Mouse (Mus musculus) MEL (cell line): Measurements from ENCODE around the gene C1rl.

Experiments used
- CTCF ChIP-seq, 3 experiments: IDR thresholded peaks in 2 of 3; conservative IDR thresholded peaks in 1 of 3; 2 replicates each; pipeline ENCODE4 v1.5.1; 2011 to 2012; ENCODE audit warnings: low read length in 3 of 3, low read depth in 2 of 3, mild to moderate bottlenecking in 2 of 3, improper control_type of control experiment in 1 of 3, inconsistent platforms in 1 of 3, mixed read lengths in 1 of 3, moderate library complexity in 1 of 3; ENCODE audit not compliant: control insufficient read depth in 1 of 3, insufficient read depth in 1 of 3, poor library complexity in 1 of 3, severe bottlenecking in 1 of 3
- ETS1 ChIP-seq: IDR thresholded peaks from 2 replicates; pipeline ENCODE4 v1.6.1; 2012; ENCODE audit warnings: low read depth, mild to moderate bottlenecking, inconsistent platforms, low read length, improper control_type of control experiment, moderate library complexity
- JUND ChIP-seq: IDR thresholded peaks from 2 replicates; pipeline ENCODE4 v1.6.1; 2011; ENCODE audit warnings: low read depth, mild to moderate bottlenecking, improper control_type of control experiment, low read length
- MAFK ChIP-seq: IDR thresholded peaks from 2 replicates; pipeline ENCODE4 v1.6.1; 2011; ENCODE audit warnings: low read depth, mild to moderate bottlenecking, low read length, improper control_type of control experiment, borderline replicate concordance
- MAZ ChIP-seq: IDR thresholded peaks from 2 replicates; pipeline ENCODE4 v1.6.1; 2012; ENCODE audit warnings: low read depth, mild to moderate bottlenecking, inconsistent platforms, low read length, improper control_type of control experiment
- NELFE ChIP-seq: IDR thresholded peaks from 2 replicates; pipeline ENCODE4 v1.6.1; 2011; ENCODE audit warnings: low read depth, low read length, improper control_type of control experiment
- ZKSCAN1 ChIP-seq: IDR thresholded peaks from 2 replicates; pipeline ENCODE4 v1.6.1; 2012; ENCODE audit warnings: low read depth, mild to moderate bottlenecking, inconsistent platforms, low read length, improper control_type of control experiment, moderate library complexity

GRCm38 (mm10) chr6:124471121-124471520 lies 21.8 kb upstream of the C1rl start:
- TF ChIP-seq CTCF (IDR thresholded peaks at IDR 0.05 in 2 of 3, conservative IDR thresholded peaks at IDR 0.05 in 1 of 3; ENCODE audit: control insufficient read depth in 1 of 3, insufficient read depth in 1 of 3, low read depth in 2 of 3, low read length in 3 of 3, poor library complexity in 1 of 3, severe bottlenecking in 1 of 3) (no peak), JUND (no peak), ZKSCAN1 (no peak), MAZ (no peak), ETS1 (no peak), NELFE (no peak), MAFK (no peak)
